Mouse (Mus musculus): ENCODE measurements around the gene Slc13a5. TPM values are rescaled to one million over a fixed set of nuclear protein-coding genes. Genes with fewer than 3 reads are reported as not detected.

Gene Slc13a5
- polyA plus RNA-seq, 1 experiment from 2014 or later = 0.18 TPM

DNA sequence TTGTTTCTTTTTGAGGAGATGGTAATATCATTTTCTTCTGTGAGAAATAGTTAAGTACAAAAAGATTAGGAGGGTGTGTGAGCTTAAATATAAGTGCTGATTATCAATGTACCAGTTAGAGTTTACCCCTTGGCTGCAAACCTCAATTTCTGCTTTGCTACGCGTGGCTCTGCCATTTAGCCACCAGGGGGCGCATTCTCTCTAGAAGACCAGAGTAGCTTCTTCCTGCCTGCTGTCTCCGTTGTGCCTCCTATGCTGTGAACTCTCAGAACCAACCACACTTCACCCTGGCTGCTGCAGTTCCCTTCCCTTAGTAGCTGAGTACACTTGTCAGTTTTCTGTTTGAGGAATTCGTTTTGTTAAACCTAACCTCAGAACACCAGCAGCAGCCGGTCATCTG, 45.7 kb downstream of the Slc13a5 start:
- ATAC-seq (replicated peaks; ENCODE audit: extremely low read depth, insufficient read depth, low FRiP score) = 0 out of 2 replicates have a peak, but pooled peaks have one; percentile 23
- H3K4me1 ChIP-seq (ENCODE audit: control insufficient read depth, insufficient read depth, low read length) = peaks cover 1% of the 10 kb centered on the region; the same call in 1 of the 2 replicates
- no peak overlapping the region for H3K27ac ChIP-seq (ENCODE audit: low read length)
- 17% methylated on average over 6 of the region's 6 CpGs for WGBS
- H3K4me2 ChIP-seq (ENCODE audit: low read depth, low read length) = no peak overlapping the region
- no peak overlapping the region for H3K9ac ChIP-seq (ENCODE audit: low read length)
- no peak overlapping the region for H3K4me3 ChIP-seq (ENCODE audit: low read length)
- no peaks in the 10 kb centered on the region for H3K9me3 ChIP-seq (replicated peaks; ENCODE audit: control insufficient read depth, low read length)
- no peaks in the 10 kb centered on the region; the same call in 1 of the 2 replicates for H3K27me3 ChIP-seq (ENCODE audit: control insufficient read depth, insufficient read depth, low read length)
- no peaks in the 10 kb centered on the region for H3K36me3 ChIP-seq (ENCODE audit: control insufficient read depth, insufficient read depth)

DNA sequence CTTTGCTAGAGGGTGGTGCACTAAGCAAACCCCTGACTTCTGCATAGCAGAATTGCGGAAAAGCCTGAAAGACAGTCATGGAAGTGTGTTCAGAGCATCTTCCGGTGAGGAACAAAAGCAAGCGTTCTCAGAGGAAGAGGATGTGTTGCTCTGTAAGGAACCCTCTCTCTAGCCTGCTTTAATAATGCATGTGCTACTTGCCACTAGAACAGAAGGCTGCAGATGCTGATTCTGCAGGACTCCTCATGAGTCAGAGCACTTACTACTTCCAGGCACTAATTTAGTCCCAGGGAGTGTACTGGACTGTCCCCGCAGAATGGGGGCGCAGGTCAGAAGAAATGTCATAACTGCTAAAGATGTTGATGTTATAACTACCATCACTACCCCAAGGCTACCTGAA, 49.9 kb downstream of the Slc13a5 start:
- WGBS = 76% methylated on average over 5 of the region's 5 CpGs

DNA sequence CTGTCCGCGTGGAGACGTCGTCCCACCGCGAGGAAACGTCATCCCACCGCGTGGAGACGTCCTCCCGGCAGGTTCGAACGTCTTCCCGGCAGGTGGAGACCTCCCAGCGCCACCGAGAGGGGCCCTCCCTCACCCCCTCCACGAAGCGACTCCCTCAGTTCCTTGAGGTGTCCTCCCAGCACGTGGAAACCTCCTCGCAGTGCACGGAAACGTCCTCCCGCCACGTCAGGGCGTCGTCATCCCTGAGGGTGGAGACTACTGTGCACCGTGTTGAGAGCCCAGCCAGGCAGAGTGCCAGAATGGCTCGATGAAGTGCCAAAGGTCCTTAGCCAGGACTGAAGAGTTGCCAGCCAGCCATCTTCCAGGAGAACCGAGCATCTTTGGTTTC, 51.6 kb downstream of the Slc13a5 start, which contains the start of gene Med31:
Gene Med31, minus strand, starts transcription at position 183 of the 388 bp plus-strand sequence.
- Histone ChIP-seq H3K4me2 (ENCODE audit: low read depth, low read length) (peak within 1 kb of the TSS; percentile 100), H3K4me3 (ENCODE audit: low read length) (peak within 1 kb of the TSS; percentile 96), H3K36me3 (ENCODE audit: control insufficient read depth, insufficient read depth) (peaks cover 8% of the 10 kb centered on the region), H3K4me1 (ENCODE audit: control insufficient read depth, insufficient read depth, low read length) (peaks cover 8% of the 10 kb centered on the region; the same call in 1 of the 2 replicates), H3K9ac (ENCODE audit: low read length) (peak within 1 kb of the TSS; percentile 84), H3K27me3 (ENCODE audit: control insufficient read depth, insufficient read depth, low read length) (no peaks in the 10 kb centered on the region), H3K9me3 (replicated peaks; ENCODE audit: control insufficient read depth, low read length) (no peaks in the 10 kb centered on the region), H3K27ac (ENCODE audit: low read length) (peak within 1 kb of the TSS; percentile 84)
- 1% methylated on average over 29 of the region's 29 CpGs for WGBS
- peak; percentile 83 for ATAC-seq (replicated peaks; ENCODE audit: extremely low read depth, insufficient read depth, low FRiP score)

More for the DNA sequence above, 49.9 kb downstream of the Slc13a5 start:
- no peaks in the 10 kb centered on the region for H3K9me3 ChIP-seq (replicated peaks; ENCODE audit: control insufficient read depth, low read length)
- H3K4me3 ChIP-seq (ENCODE audit: low read length) = no peak overlapping the region
- H3K9ac ChIP-seq (ENCODE audit: low read length) = no peak overlapping the region
- no peak for ATAC-seq (replicated peaks; ENCODE audit: extremely low read depth, insufficient read depth, low FRiP score)
- H3K27ac ChIP-seq (ENCODE audit: low read length) = no peak overlapping the region
- H3K4me2 ChIP-seq (ENCODE audit: low read depth, low read length) = no peak overlapping the region
- no peaks in the 10 kb centered on the region for H3K36me3 ChIP-seq (ENCODE audit: control insufficient read depth, insufficient read depth)
- peaks cover 8% of the 10 kb centered on the region; the same call in 1 of the 2 replicates for H3K4me1 ChIP-seq (ENCODE audit: control insufficient read depth, insufficient read depth, low read length)
- no peaks in the 10 kb centered on the region for H3K27me3 ChIP-seq (ENCODE audit: control insufficient read depth, insufficient read depth, low read length)

DNA sequence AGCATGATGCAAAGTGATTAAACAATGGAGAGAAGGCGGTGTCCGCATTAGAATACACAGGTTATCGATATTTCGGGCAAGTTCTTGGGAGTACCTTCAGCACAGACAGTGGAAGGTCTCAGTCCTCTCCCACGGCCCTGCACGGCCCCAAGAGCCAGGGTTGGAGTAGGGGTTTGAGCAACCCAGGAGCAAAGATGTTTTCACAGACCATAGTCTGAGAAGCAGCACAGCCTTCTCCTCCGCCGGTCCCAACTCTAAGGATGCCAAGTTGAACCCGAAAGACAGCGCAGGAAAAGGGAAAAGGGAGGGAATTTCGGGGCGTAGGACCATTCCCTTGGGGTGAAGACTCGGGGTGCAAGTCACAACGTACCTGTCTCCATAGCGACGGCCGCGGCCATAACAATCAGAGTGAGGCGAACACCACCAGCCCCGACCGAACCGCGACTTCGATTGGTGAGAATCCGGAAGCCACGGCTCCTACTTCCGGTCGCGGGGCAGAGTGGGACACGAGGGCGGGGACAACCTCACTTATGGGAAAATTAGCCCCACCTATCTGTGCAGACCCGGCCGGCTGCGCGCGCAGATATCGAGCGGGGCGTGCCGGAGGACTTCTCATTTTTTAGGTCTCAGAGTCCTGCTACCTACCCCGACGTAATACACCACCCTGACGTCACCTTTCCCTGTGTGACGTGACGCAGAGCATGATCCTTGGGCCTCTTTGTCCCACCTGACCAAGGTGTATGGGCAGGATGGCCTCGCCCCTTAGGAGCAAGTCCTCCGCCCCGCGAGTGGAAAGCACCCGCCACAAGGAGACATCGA, 52.2 kb downstream of the Slc13a5 start:
- Histone ChIP-seq H3K9ac (ENCODE audit: low read length) (peak overlapping the region; percentile 84), H3K4me3 (ENCODE audit: low read length) (peak overlapping the region; percentile 96), H3K4me1 (ENCODE audit: control insufficient read depth, insufficient read depth, low read length) (peaks cover 8% of the 10 kb centered on the region; the same call in 1 of the 2 replicates), H3K27me3 (ENCODE audit: control insufficient read depth, insufficient read depth, low read length) (no peaks in the 10 kb centered on the region), H3K27ac (ENCODE audit: low read length) (peak overlapping the region; percentile 84), H3K9me3 (replicated peaks; ENCODE audit: control insufficient read depth, low read length) (no peaks in the 10 kb centered on the region), H3K36me3 (ENCODE audit: control insufficient read depth, insufficient read depth) (peaks cover 11% of the 10 kb centered on the region), H3K4me2 (ENCODE audit: low read depth, low read length) (peak overlapping the region; percentile 100)
- peak; percentile 98 for ATAC-seq (replicated peaks; ENCODE audit: extremely low read depth, insufficient read depth, low FRiP score)
- 1% methylated on average over 51 of the region's 51 CpGs for WGBS

DNA sequence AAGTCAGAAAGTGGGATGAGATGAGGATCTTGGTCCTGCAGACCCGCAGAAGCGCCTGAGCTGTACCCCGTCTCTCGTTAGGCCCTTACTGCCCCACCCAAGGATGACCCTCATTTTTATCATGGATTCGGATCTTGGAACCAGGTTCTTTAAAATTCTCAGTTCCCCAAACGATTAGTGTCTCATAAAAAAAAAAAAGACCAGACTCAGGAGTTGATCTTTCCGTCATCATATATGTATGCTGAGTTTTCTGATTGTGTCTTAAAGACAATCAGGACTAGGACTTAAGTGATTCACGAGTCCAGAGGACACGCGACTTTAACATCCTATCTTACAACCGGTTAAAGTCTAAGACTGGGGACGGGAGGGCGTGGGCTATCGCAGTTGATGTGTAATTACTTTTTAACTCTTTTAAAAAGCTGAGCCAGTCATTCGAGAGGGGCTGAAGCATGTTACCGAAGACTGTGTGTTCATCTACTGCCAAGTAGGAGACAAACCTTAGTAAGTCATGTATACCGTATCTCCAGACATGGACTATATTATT, 59.1 kb downstream of the Slc13a5 start:
- Histone ChIP-seq H3K27ac (ENCODE audit: low read length) (peak overlapping the region; percentile 43), H3K9me3 (replicated peaks; ENCODE audit: control insufficient read depth, low read length) (no peaks in the 10 kb centered on the region), H3K4me2 (ENCODE audit: low read depth, low read length) (peak overlapping the region; percentile 84), H3K36me3 (ENCODE audit: control insufficient read depth, insufficient read depth) (peaks cover 16% of the 10 kb centered on the region), H3K27me3 (ENCODE audit: control insufficient read depth, insufficient read depth, low read length) (no peaks in the 10 kb centered on the region), H3K4me3 (ENCODE audit: low read length) (peak overlapping the region; percentile 96), H3K4me1 (ENCODE audit: control insufficient read depth, insufficient read depth, low read length) (peaks cover 13% of the 10 kb centered on the region), H3K9ac (ENCODE audit: low read length) (peak overlapping the region; percentile 93)
- WGBS = 12% methylated on average over 17 of the region's 17 CpGs
- ATAC-seq (replicated peaks; ENCODE audit: extremely low read depth, insufficient read depth, low FRiP score) = no peak

DNA sequence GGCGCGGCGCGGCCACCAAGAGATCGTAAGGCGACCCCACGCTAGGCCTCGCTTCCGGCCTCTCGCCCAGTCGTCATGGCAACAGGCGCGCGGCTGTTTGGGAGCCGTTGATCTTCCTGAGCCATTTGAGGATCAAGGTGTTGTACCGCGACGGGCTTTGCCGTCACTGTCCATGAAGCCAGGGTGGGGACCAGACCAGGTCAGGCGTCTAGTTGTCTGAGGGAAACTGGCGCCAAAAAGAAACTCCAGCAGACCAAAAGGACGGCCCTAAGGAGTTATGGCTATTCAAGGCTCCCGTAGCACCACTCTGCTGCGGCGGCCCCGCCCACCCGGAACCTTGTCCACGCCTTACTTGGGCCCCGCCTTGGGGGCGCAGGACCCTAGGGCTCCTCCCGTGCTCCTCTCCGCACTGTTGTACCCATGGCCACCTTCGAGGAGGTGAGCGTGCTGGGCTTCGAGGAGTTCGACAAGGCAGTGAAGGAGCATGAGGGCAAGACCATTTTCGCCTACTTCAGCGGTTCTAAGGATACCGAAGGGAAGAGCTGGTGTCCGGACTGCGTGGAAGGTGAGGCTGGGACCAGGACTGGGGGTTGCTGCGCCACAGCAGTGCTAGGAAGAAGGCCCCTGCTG, 59.7 kb downstream of the Slc13a5 start, which contains the start of the genes 4933427D14Rik and Txndc17:
Gene 4933427D14Rik, minus strand, starts transcription at position 256 of the 630 bp plus-strand sequence.
Gene Txndc17, plus strand, starts transcription at position 344 of the 630 bp plus-strand sequence.
- H3K36me3 ChIP-seq (ENCODE audit: control insufficient read depth, insufficient read depth) = peaks cover 16% of the 10 kb centered on the region
- H3K9me3 ChIP-seq (replicated peaks; ENCODE audit: control insufficient read depth, low read length) = no peaks in the 10 kb centered on the region
- H3K27ac ChIP-seq (ENCODE audit: low read length) = peak within 1 kb of the TSS; percentile 69
- H3K4me1 ChIP-seq (ENCODE audit: control insufficient read depth, insufficient read depth, low read length) = peaks cover 15% of the 10 kb centered on the region
- WGBS = under 1% methylated on average over 42 of the region's 42 CpGs
- ATAC-seq (replicated peaks; ENCODE audit: extremely low read depth, insufficient read depth, low FRiP score) = peak; percentile 97
- no peaks in the 10 kb centered on the region for H3K27me3 ChIP-seq (ENCODE audit: control insufficient read depth, insufficient read depth, low read length)
- H3K9ac ChIP-seq (ENCODE audit: low read length) = peak within 1 kb of the TSS; percentile 93
- peak within 1 kb of the TSS; percentile 84 for H3K4me2 ChIP-seq (ENCODE audit: low read depth, low read length)
- H3K4me3 ChIP-seq (ENCODE audit: low read length) = peak within 1 kb of the TSS; percentile 96

DNA sequence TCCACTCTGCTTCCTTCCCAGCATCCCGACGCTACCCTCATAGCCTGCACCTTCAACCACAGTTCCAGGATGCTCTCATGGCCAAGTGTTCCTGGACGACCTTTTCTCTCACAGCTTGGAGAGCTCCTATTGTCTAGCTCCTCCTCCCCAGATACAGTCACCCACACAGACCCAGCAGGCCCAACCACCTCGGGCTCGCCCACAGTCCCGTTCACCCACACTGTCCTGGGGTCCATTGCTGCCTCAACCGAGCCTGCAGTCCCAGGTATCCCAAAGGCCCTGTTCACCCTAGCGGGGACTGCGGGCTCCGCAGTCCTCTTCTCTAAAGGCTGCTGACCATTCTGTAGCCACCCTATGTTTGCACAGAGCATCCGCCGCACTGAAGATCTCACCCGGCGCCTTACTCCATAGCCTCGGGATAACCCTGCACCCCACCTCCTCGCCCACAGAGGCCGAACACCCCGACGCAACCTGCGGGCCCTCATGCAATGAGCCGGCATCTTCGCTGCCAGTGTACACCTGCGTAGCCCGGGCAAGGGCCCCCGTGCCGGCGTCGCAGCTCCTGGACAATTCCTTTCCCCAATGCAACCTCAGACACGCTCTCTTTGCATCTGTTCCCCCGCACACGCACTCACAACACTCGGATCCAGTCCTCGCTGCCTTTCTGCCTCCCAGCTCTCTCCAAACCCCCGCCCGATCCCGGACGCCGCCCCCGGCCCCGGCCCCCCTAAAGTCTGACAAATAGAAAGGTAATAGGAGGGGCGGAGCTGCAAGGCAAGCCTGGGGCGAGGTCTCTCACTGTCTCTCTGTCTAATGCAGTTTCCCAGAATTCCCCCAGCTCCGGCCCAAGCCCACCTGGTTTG, 60.5 kb downstream of the Slc13a5 start, which contains the start of gene Gm43951:
Gene Gm43951, minus strand, starts transcription at position 500 of the 863 bp plus-strand sequence.
- WGBS = under 1% methylated on average over 43 of the region's 43 CpGs
- no peaks in the 10 kb centered on the region for H3K27me3 ChIP-seq (ENCODE audit: control insufficient read depth, insufficient read depth, low read length)
- peak within 1 kb of the TSS; percentile 69 for H3K27ac ChIP-seq (ENCODE audit: low read length)
- peak within 1 kb of the TSS; percentile 93 for H3K9ac ChIP-seq (ENCODE audit: low read length)
- H3K4me3 ChIP-seq (ENCODE audit: low read length) = peak within 1 kb of the TSS; percentile 96
- peak; percentile 7; the same call in 1 of the 2 replicates for ATAC-seq (replicated peaks; ENCODE audit: extremely low read depth, insufficient read depth, low FRiP score)
- peaks cover 19% of the 10 kb centered on the region for H3K36me3 ChIP-seq (ENCODE audit: control insufficient read depth, insufficient read depth)
- peaks cover 15% of the 10 kb centered on the region for H3K4me1 ChIP-seq (ENCODE audit: control insufficient read depth, insufficient read depth, low read length)
- peak within 1 kb of the TSS; percentile 84 for H3K4me2 ChIP-seq (ENCODE audit: low read depth, low read length)
- no peaks in the 10 kb centered on the region for H3K9me3 ChIP-seq (replicated peaks; ENCODE audit: control insufficient read depth, low read length)

DNA sequence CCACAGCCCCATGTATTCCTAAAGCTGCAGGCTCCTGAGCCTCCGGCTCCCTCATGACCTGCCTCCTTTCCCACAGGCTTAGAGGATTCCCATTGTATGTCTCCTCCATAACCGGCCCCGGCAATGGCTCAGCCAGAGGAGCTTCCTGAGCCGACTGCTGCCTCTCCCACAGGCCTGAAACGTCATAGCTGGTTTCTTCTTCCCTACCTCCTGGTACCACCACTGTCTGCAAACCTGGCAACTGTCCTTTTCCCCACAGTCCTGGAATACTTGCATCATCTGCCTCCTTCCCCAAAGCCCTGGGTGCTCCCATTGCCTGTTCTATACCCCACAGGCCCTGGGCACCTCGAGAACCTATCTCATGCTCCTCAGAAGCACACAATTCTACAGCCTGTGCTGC, 61.8 kb downstream of the Slc13a5 start:
- H3K4me2 ChIP-seq (ENCODE audit: low read depth, low read length) = no peak overlapping the region
- ATAC-seq (replicated peaks; ENCODE audit: extremely low read depth, insufficient read depth, low FRiP score) = no peak

More for the DNA sequence above, 61.8 kb downstream of the Slc13a5 start:
- peaks cover 12% of the 10 kb centered on the region for H3K36me3 ChIP-seq (ENCODE audit: control insufficient read depth, insufficient read depth)
- no peak overlapping the region for H3K27ac ChIP-seq (ENCODE audit: low read length)
- H3K4me1 ChIP-seq (ENCODE audit: control insufficient read depth, insufficient read depth, low read length) = peaks cover 15% of the 10 kb centered on the region
- H3K4me3 ChIP-seq (ENCODE audit: low read length) = no peak overlapping the region
- no peaks in the 10 kb centered on the region for H3K27me3 ChIP-seq (ENCODE audit: control insufficient read depth, insufficient read depth, low read length)
- WGBS = 82% methylated on average over 6 of the region's 6 CpGs
- no peaks in the 10 kb centered on the region for H3K9me3 ChIP-seq (replicated peaks; ENCODE audit: control insufficient read depth, low read length)
- H3K9ac ChIP-seq (ENCODE audit: low read length) = no peak overlapping the region

All from heart, embryonic 16.5 days (tissue).